Mouse (Mus musculus) neural tube, embryonic 14.5 days (tissue): ENCODE data around the gene Ubash3a. TPM values are rescaled to one million over a fixed set of nuclear protein-coding genes. Genes with fewer than 3 reads are reported as not detected.

ENCODE experiments used
- ATAC-seq: fragments of 200-750 bp; cut with Nextera tagmentation; 2 replicates; pipeline ENCODE4 v1.8.0; 2017; ENCODE audit warnings: low read depth, mild to moderate bottlenecking, moderate TSS enrichment, moderate library complexity
- H3K27ac ChIP-seq: fragments of 300-500 bp; sonication (generic); 2 replicates; pipeline ENCODE4 v1.5.1; 2014; ENCODE audit warnings: low read depth, mild to moderate bottlenecking, control low read depth, low read length, moderate library complexity, mixed read lengths
- H3K27me3 ChIP-seq: fragments of 300-500 bp; sonication (generic); 2 replicates; pipeline ENCODE4 v1.6.1; 2014; ENCODE audit warnings: low read length; ENCODE audit not compliant: control insufficient read depth, insufficient read depth
- H3K36me3 ChIP-seq: fragments of 300-500 bp; sonication (generic); 2 replicates; pipeline ENCODE4 v1.6.1; 2014; ENCODE audit warnings: low read length, mixed read lengths; ENCODE audit not compliant: control insufficient read depth, insufficient read depth
- H3K4me1 ChIP-seq: fragments of 300-500 bp; sonication (generic); 2 replicates; pipeline ENCODE4 v1.6.1; 2014; ENCODE audit warnings: low read length; ENCODE audit not compliant: control insufficient read depth, insufficient read depth
- H3K4me2 ChIP-seq: fragments of 300-500 bp; sonication (generic); 2 replicates; pipeline ENCODE4 v1.6.1; 2014; ENCODE audit warnings: mild to moderate bottlenecking, low read depth, low read length, control low read depth
- H3K4me3 ChIP-seq: fragments of 300-500 bp; sonication (generic); 2 replicates; pipeline ENCODE4 v1.5.1; 2014; ENCODE audit warnings: low read depth, low read length, control low read depth, mixed read lengths
- H3K9ac ChIP-seq: fragments of 300-500 bp; sonication (generic); replicated peaks from 2 replicates; pipeline ENCODE4 v1.6.1; 2014; ENCODE audit warnings: low read depth, mild to moderate bottlenecking, control low read depth, low read length, mixed read lengths
- H3K9me3 ChIP-seq: fragments of 300-500 bp; sonication (generic); 2 replicates; pipeline ENCODE4 v1.6.1; 2016; ENCODE audit warnings: low read length; ENCODE audit not compliant: control insufficient read depth
- WGBS: fragments of 180-500 bp; shearing (Covaris S2); extraction: QIAGEN DNeasy Blood & Tissue Kit; methylation state at CpG from one replicate; pipeline ENCODE4 v1.1.7; 2014; 5-methylcytosine and 5-hydroxymethylcytosine counted together
- polyA plus RNA-seq: library from polyadenylated mRNA; unstranded; fragments of >200 nt; fragmentation: Nextera tagmentation; extraction: Ambion mirVana; gene quantifications from 2 replicates; pipeline ENCODE4 v1.2.1, GENCODE M21; 2014

Gene Ubash3a
- polyA plus RNA-seq, 1 experiment from 2014 or later: 0.44 TPM

- Histone ChIP-seq H3K27ac (no peak overlapping the region), H3K27me3 (no peaks in the 10 kb centered on the region), H3K4me1 (no peaks in the 10 kb centered on the region), H3K4me3 (no peak overlapping the region), H3K4me2 (no peak overlapping the region), H3K36me3 (no peaks in the 10 kb centered on the region), H3K9ac (no peak overlapping the region), H3K9me3 (no peaks in the 10 kb centered on the region)
- ATAC-seq: no peak
- 72% methylated on average over 12 of the region's 12 CpGs for WGBS
Measured at GRCm38 (mm10) chr17:31183180-31183974, 24.3 kb upstream of the Ubash3a start.

GRCm38 (mm10) chr17:31184269-31184990 is 23.2 kb upstream of the Ubash3a start:
- H3K36me3 ChIP-seq: no peaks in the 10 kb centered on the region
- no peak overlapping the region for H3K4me2 ChIP-seq
- H3K27ac ChIP-seq: no peak overlapping the region
- no peaks in the 10 kb centered on the region for H3K4me1 ChIP-seq
- no peaks in the 10 kb centered on the region for H3K27me3 ChIP-seq
- no peak overlapping the region for H3K4me3 ChIP-seq
- no peak overlapping the region for H3K9ac ChIP-seq
- no peak for ATAC-seq
- 86% methylated on average over 12 of the region's 12 CpGs for WGBS
- H3K9me3 ChIP-seq: no peaks in the 10 kb centered on the region

GRCm38 (mm10) chr17:31187370-31187769 is 20.3 kb upstream of the Ubash3a start:
- Histone ChIP-seq H3K9me3 (no peaks in the 10 kb centered on the region), H3K4me1 (no peaks in the 10 kb centered on the region), H3K4me2 (no peak overlapping the region), H3K27ac (no peak overlapping the region), H3K9ac (no peak overlapping the region), H3K36me3 (no peaks in the 10 kb centered on the region), H3K27me3 (no peaks in the 10 kb centered on the region), H3K4me3 (no peak overlapping the region)
- ATAC-seq: no peak; the same call in 1 of the 2 replicates
- 24% methylated on average over 4 of the region's 4 CpGs for WGBS

- whole genome bisulfite sequencing: 67% methylated on average over 8 of the region's 8 CpGs
- Histone ChIP-seq H3K4me1 (no peaks in the 10 kb centered on the region), H3K9me3 (no peaks in the 10 kb centered on the region), H3K36me3 (no peaks in the 10 kb centered on the region), H3K4me2 (no peak overlapping the region), H3K4me3 (no peak overlapping the region), H3K27me3 (no peaks in the 10 kb centered on the region), H3K9ac (no peak overlapping the region), H3K27ac (no peak overlapping the region)
- no peak for ATAC-seq
Measured at GRCm38 (mm10) chr17:31191825-31192224, 15.8 kb upstream of the Ubash3a start.

- H3K9ac ChIP-seq: no peak overlapping the region
- 61% methylated on average over 2 of the region's 2 CpGs for WGBS
- ATAC-seq: no peak
- no peaks in the 10 kb centered on the region for H3K4me1 ChIP-seq
- no peak overlapping the region for H3K27ac ChIP-seq
- H3K27me3 ChIP-seq: no peaks in the 10 kb centered on the region
- no peak overlapping the region for H3K4me3 ChIP-seq
- no peak overlapping the region for H3K4me2 ChIP-seq
- no peaks in the 10 kb centered on the region for H3K9me3 ChIP-seq
- no peaks in the 10 kb centered on the region for H3K36me3 ChIP-seq
Measured at GRCm38 (mm10) chr17:31192663-31193062, 15.0 kb upstream of the Ubash3a start.

- WGBS: 81% methylated on average over 9 of the region's 9 CpGs
- H3K4me2 ChIP-seq: no peak overlapping the region
- H3K9me3 ChIP-seq: no peaks in the 10 kb centered on the region
- no peaks in the 10 kb centered on the region for H3K27me3 ChIP-seq
- ATAC-seq: no peak
- H3K4me1 ChIP-seq: no peaks in the 10 kb centered on the region
- H3K4me3 ChIP-seq: no peak overlapping the region
- no peaks in the 10 kb centered on the region for H3K36me3 ChIP-seq
- no peak overlapping the region for H3K9ac ChIP-seq
- no peak overlapping the region for H3K27ac ChIP-seq
Measured at GRCm38 (mm10) chr17:31193360-31193759, 14.3 kb upstream of the Ubash3a start.

GRCm38 (mm10) chr17:31195207-31195606 is 12.5 kb upstream of the Ubash3a start:
- Histone ChIP-seq H3K27ac (no peak overlapping the region), H3K36me3 (no peaks in the 10 kb centered on the region), H3K9me3 (no peaks in the 10 kb centered on the region), H3K4me3 (no peak overlapping the region), H3K4me1 (no peaks in the 10 kb centered on the region), H3K4me2 (no peak overlapping the region), H3K9ac (no peak overlapping the region), H3K27me3 (no peaks in the 10 kb centered on the region)
- WGBS: 95% methylated on average over 6 of the region's 6 CpGs
- no peak for ATAC-seq

GRCm38 (mm10) chr17:31196283-31196682 is 11.4 kb upstream of the Ubash3a start:
- no peak for ATAC-seq
- Histone ChIP-seq H3K4me3 (no peak overlapping the region), H3K9me3 (no peaks in the 10 kb centered on the region), H3K9ac (no peak overlapping the region), H3K4me1 (no peaks in the 10 kb centered on the region), H3K36me3 (no peaks in the 10 kb centered on the region), H3K4me2 (no peak overlapping the region), H3K27me3 (no peaks in the 10 kb centered on the region), H3K27ac (no peak overlapping the region)
- WGBS: 89% methylated on average over 7 of the region's 7 CpGs

GRCm38 (mm10) chr17:31198877-31199276 is 8.8 kb upstream of the Ubash3a start, which contains the start of gene Tmprss3:
Gene Tmprss3, minus strand, starts transcription at chr17:31198977.
- Histone ChIP-seq H3K4me3 (no peak within 1 kb of the TSS), H3K36me3 (no peaks in the 10 kb centered on the region), H3K27me3 (no peaks in the 10 kb centered on the region), H3K4me2 (no peak within 1 kb of the TSS), H3K9me3 (no peaks in the 10 kb centered on the region), H3K27ac (no peak within 1 kb of the TSS), H3K4me1 (no peaks in the 10 kb centered on the region), H3K9ac (no peak within 1 kb of the TSS)
- 80% methylated on average over 11 of the region's 11 CpGs for WGBS
- ATAC-seq: no peak
